Mouse (Mus musculus): ENCODE measurements around the gene Ggt1. TPM values are rescaled to one million over a fixed set of nuclear protein-coding genes. Genes with fewer than 3 reads are reported as not detected.

The Ggt1 gene
- total RNA-seq (2023) = 81.7 TPM

GRCm38 (mm10) chr10:75561071-75561654 is at the start of gene Ggt1:
TSS of gene Ggt1 (plus strand) at chr10:75561604.

DNA sequence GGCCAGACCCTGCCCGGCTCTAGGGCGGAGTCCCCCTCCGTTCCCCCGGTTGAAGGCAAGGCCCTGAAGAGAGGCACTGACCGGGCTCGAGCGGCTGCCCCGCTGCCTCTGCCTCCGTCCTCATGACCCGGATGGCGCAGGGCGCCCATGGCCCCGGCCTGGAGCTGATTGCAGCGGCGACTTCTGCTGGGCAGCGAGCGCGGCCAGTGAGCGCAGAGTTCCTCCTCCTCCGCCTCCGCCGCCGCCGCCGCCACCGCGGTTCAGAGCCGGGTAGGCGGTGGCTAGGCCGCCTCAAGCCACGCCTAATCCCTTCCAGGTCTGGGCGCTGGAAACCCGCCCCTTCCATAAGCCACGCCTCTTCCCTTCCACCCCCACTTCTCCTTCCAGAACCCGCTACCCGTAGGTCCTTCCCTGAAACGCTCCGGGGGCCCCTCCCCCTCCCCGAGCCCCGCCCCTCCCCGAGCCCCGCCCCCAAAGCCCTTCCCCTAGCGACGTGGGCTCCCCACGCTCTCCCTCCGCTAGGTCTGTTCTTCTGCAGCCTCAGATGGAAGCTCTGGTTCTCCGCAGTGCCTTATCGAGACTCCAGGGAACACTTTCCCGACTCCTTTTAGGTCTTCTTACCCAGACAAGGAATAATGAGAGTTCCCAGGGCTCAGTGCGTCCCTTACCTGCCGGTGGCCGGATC is 44.2 kb upstream of the Ggt1 start, which contains the start of gene Snrpd3:
TSS of gene Snrpd3 (plus strand) at position 479 of the 685 bp plus-strand sequence.

GRCm38 (mm10) chr10:75517758-75518143 is 43.7 kb upstream of the Ggt1 start, which contains the start of gene Gucd1:
TSS of gene Gucd1 (minus strand) at chr10:75517972.

DNA sequence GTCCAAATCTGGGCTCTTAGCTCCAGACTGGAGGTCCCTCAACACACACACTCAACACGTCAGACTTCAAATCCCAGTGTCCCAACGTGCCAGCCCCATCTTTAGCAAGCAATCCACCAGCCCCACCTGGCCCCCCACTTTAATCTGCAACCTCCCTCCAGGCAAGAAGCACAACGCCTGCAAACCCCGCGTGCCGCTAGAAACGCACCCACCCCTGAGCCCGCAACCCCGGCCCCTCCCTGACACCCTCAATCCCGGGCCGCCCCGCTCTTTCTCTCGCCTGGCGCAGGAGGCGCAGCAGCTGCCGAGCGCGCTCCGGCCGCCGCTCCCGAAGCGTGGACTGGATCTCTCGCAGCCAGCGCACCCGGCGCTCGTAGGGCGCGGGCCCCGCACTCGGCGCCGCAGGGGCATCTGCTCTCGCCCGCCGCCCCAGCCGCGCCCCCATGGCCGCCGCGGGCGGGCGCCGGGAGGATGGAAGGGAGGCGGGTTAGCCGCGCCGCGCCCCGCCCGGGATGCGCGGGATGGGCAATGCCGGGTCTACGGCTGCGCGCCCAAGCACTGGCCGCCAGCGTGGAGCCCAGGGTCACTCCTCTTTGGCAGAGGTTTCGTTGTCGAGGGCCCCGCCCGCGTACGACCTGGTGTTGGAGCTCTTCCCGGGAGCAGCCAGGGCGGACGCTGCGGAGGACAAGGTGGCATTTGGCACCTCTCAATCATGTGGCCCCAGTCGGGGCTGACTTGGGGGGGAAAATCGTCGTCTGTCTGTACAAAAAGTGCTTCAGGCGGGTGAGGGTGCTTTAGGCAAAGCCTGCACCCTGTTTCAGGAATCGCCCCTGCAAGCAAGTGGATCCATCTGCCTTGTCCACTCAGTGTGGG is 1.5 kb upstream of the Ggt1 start, which contains the start of gene Lrrc75b:
TSS of gene Lrrc75b (minus strand) at position 655 of the 873 bp plus-strand sequence.

GRCm38 (mm10) chr10:75589129-75589528 is 27.7 kb downstream of the Ggt1 start, which contains the start of gene Ggt5:
TSS of gene Ggt5 (plus strand) at chr10:75589340.

Other genes starting within 250 kb of the Ggt1 start
- 8.7 TPM for gene Adora2a, start 244.7 kb upstream of the Ggt1 start, total RNA-seq (2023)
- gene Upb1, start 160.5 kb upstream of the Ggt1 start, total RNA-seq (2023) = 0.31 TPM
- gene Snrpd3, start 44.1 kb upstream of the Ggt1 start, total RNA-seq (2023) = 109 TPM
- gene Gucd1, start 43.6 kb upstream of the Ggt1 start, total RNA-seq (2023) = 60.6 TPM
- 23.7 TPM for gene Lrrc75b, start 1.3 kb upstream of the Ggt1 start, total RNA-seq (2023)
- gene Ggt5, start 27.7 kb downstream of the Ggt1 start, total RNA-seq (2023) = 20.3 TPM
- gene Susd2, start 82.4 kb downstream of the Ggt1 start, total RNA-seq (2023) = 4.2 TPM
- gene Cabin1, start 202.7 kb downstream of the Ggt1 start, total RNA-seq (2023) = 129 TPM
- 28.8 TPM for gene Ddt, start 211.8 kb downstream of the Ggt1 start, total RNA-seq (2023)
- not detected for gene Gm20441, start 219.3 kb downstream of the Ggt1 start, total RNA-seq (2023)
- 4.0 TPM for gene Gstt3, start 219.8 kb downstream of the Ggt1 start, total RNA-seq (2023)
- gene Gstt1, start 237.0 kb downstream of the Ggt1 start, total RNA-seq (2023) = not detected

All from CD8-positive naive resting alpha-beta T cell, adult 57 days (primary cell).